Mouse (Mus musculus) activated CD4-positive, CD25-positive, alpha-beta regulatory T cell, adult 9 weeks (primary cell): ENCODE results near the gene Vmn2r72. TPM values are rescaled to one million over a fixed set of nuclear protein-coding genes. Genes with fewer than 3 reads are reported as not detected.

Source experiments
- polyA plus RNA-seq: library from polyadenylated mRNA; unstranded; fragments of 100-300 nt; shearing (Covaris generic); gene quantifications from one replicate; pipeline ENCODE4 v1.2.1, GENCODE M21; 2017

Gene Vmn2r72
- not detected for polyA plus RNA-seq

GRCm38 (mm10) chr7:85754997-85755396 lies at the start of gene Vmn2r72:
TSS of gene Vmn2r72 (minus strand) at chr7:85755097.

Other genes with a start within 250 kb of the Vmn2r72 start
- gene Vmn2r71, start 192.0 kb downstream of the Vmn2r72 start, polyA plus RNA-seq, result not detected
- gene Vmn2r70, start 185.9 kb downstream of the Vmn2r72 start, polyA plus RNA-seq, result not detected
- gene Vmn2r73, start 121.2 kb upstream of the Vmn2r72 start, polyA plus RNA-seq, result not detected
- not detected for gene Vmn2r74, start 206.5 kb upstream of the Vmn2r72 start, polyA plus RNA-seq